Mouse (Mus musculus) myocyte (in vitro differentiated cells): Measurements from ENCODE around the gene Gm44790. TPM values are rescaled to one million over a fixed set of nuclear protein-coding genes. Genes with fewer than 3 reads are reported as not detected.

Experiments
- H3K27me3 ChIP-seq: one replicate; pipeline ENCODE4 v1.6.1; 2011; ENCODE audit not compliant: control insufficient read depth, insufficient read depth, insufficient read length
- H3K36me3 ChIP-seq: one replicate; pipeline ENCODE4 v1.6.1; 2011; ENCODE audit not compliant: control insufficient read depth, insufficient read depth
- H3K4me2 ChIP-seq: one replicate; pipeline ENCODE4 v1.6.1; 2011; ENCODE audit warnings: low read depth, control low read depth
- H3K4me3 ChIP-seq: one replicate; pipeline ENCODE4 v1.5.1; 2011; ENCODE audit warnings: mild to moderate bottlenecking, control low read depth, moderate library complexity
- H3K79me2 ChIP-seq: one replicate; pipeline ENCODE4 v1.6.1; 2011; ENCODE audit not compliant: control insufficient read depth, insufficient read depth
- H3ac ChIP-seq: one replicate; pipeline ENCODE4 v1.6.1; 2011; ENCODE audit not compliant: control insufficient read depth, insufficient read length
- CEBPB ChIP-seq: IDR thresholded peaks from 2 replicates; pipeline ENCODE4 v1.6.1; 2011; ENCODE audit warnings: mild to moderate bottlenecking, moderate library complexity; ENCODE audit not compliant: poor library complexity, insufficient read depth, severe bottlenecking
- E2F4 ChIP-seq: IDR thresholded peaks from one replicate; pipeline ENCODE4 v1.6.1; 2011; ENCODE audit warnings: mild to moderate bottlenecking, control low read depth, moderate library complexity; ENCODE audit not compliant: insufficient read depth
- MAX ChIP-seq: IDR thresholded peaks from one replicate; pipeline ENCODE4 v1.6.1; 2011; ENCODE audit warnings: low read depth, mild to moderate bottlenecking, control low read depth
- MYOD1 ChIP-seq, 3 experiments: IDR thresholded peaks; one replicate each; pipeline ENCODE4 v1.6.1; 2011; ENCODE audit warnings: control low read depth in 2 of 3, low read depth in 2 of 3, mild to moderate bottlenecking in 2 of 3, moderate library complexity in 1 of 3; ENCODE audit not compliant: insufficient read length in 2 of 3, control insufficient read depth in 1 of 3
- MYOG ChIP-seq, 3 experiments: IDR thresholded peaks; one replicate each; pipeline ENCODE4 v1.6.1; 2011; ENCODE audit warnings: control low read depth in 2 of 3, low read depth in 2 of 3, mild to moderate bottlenecking in 2 of 3; ENCODE audit not compliant: insufficient read length in 2 of 3, control insufficient read depth in 1 of 3, insufficient read depth in 1 of 3
- POLR2A ChIP-seq: IDR thresholded peaks from one replicate; pipeline ENCODE4 v1.6.1; 2011; ENCODE audit warnings: low read depth, mild to moderate bottlenecking, control low read depth, moderate library complexity; ENCODE audit not compliant: insufficient read length
- POLR2AphosphoS2 ChIP-seq: IDR thresholded peaks from one replicate; pipeline ENCODE4 v1.6.1; 2011; ENCODE audit warnings: low read depth, control low read depth; ENCODE audit not compliant: insufficient read length
- REST ChIP-seq: IDR thresholded peaks from one replicate; pipeline ENCODE4 v1.6.1; 2011; ENCODE audit warnings: mild to moderate bottlenecking, control low read depth, moderate library complexity; ENCODE audit not compliant: insufficient read depth, insufficient read length
- SRF ChIP-seq: IDR thresholded peaks from one replicate; pipeline ENCODE4 v1.6.1; 2011; ENCODE audit warnings: low read depth; ENCODE audit not compliant: control insufficient read depth, insufficient read length
- TCF12 ChIP-seq: IDR thresholded peaks from one replicate; pipeline ENCODE4 v1.6.1; 2011; ENCODE audit warnings: mild to moderate bottlenecking, control low read depth; ENCODE audit not compliant: poor library complexity, insufficient read depth, severe bottlenecking
- TCF3 ChIP-seq: IDR thresholded peaks from one replicate; pipeline ENCODE4 v1.6.1; 2011; ENCODE audit warnings: low read depth, control low read depth; ENCODE audit not compliant: insufficient read length
- USF1 ChIP-seq: IDR thresholded peaks from one replicate; pipeline ENCODE4 v1.6.1; 2011; ENCODE audit warnings: low read depth, mild to moderate bottlenecking, control low read depth, moderate library complexity
- polyA plus RNA-seq: library from polyadenylated mRNA; unstranded; fragments of >200 nt; fragmentation: generic; extraction: Trizol; gene quantifications from one replicate; pipeline ENCODE4 v1.2.1, GENCODE M21; 2012; ENCODE audit warnings: missing spikeins

Gene Gm44790
- polyA plus RNA-seq, 1 experiment = not detected

GRCm38 (mm10) chr6:86475462-86476167 lies 49.2 kb downstream of the Gm44790 start:
- Histone ChIP-seq H3K36me3 (no peaks in the 10 kb centered on the region), H3ac (no peak overlapping the region), H3K27me3 (no peaks in the 10 kb centered on the region), H3K79me2 (no peaks in the 10 kb centered on the region), H3K4me3 (no peak overlapping the region), H3K4me2 (peak overlapping the region; percentile 47)
- TF ChIP-seq CEBPB (no peak), TCF12 (no peak), POLR2A (peak; percentile 17), POLR2AphosphoS2 (no peak), MAX (no peak), REST (no peak), SRF (no peak), MYOG (IDR thresholded peaks at IDR 0.05; ENCODE audit: control insufficient read depth in 1 of 3, insufficient read depth in 1 of 3, insufficient read length in 2 of 3, low read depth in 2 of 3) (no peak), TCF3 (no peak), USF1 (no peak), MYOD1 (IDR thresholded peaks at IDR 0.05; ENCODE audit: control insufficient read depth in 1 of 3, insufficient read length in 2 of 3, low read depth in 2 of 3) (peak; percentile 80 to 95 (median 94)), E2F4 (no peak)

- no peak overlapping the region for H3K4me3 ChIP-seq
- no peaks in the 10 kb centered on the region for H3K27me3 ChIP-seq
- TF ChIP-seq CEBPB (no peak), POLR2A (no peak), REST (no peak), TCF3 (no peak), E2F4 (no peak), SRF (no peak), MYOD1 (IDR thresholded peaks at IDR 0.05; ENCODE audit: control insufficient read depth in 1 of 3, insufficient read length in 2 of 3, low read depth in 2 of 3) (no peak)
- H3K4me2 ChIP-seq = peak overlapping the region; percentile 47
- H3K36me3 ChIP-seq = no peaks in the 10 kb centered on the region
- no peak overlapping the region for H3ac ChIP-seq
- H3K79me2 ChIP-seq = peaks cover 8% of the 10 kb centered on the region
Observed at GRCm38 (mm10) chr6:86476931-86477330, 50.5 kb downstream of the Gm44790 start.

- Histone ChIP-seq H3K79me2 (peaks cover 8% of the 10 kb centered on the region), H3K4me2 (peak overlapping the region; percentile 95), H3K27me3 (no peaks in the 10 kb centered on the region), H3ac (no peak overlapping the region), H3K36me3 (no peaks in the 10 kb centered on the region), H3K4me3 (no peak overlapping the region)
- TF ChIP-seq POLR2A (no peak), MYOD1 (IDR thresholded peaks at IDR 0.05; ENCODE audit: control insufficient read depth in 1 of 3, insufficient read length in 2 of 3, low read depth in 2 of 3) (peak in 1 of 3 experiments; percentile 26), SRF (no peak), TCF12 (no peak)
Observed at GRCm38 (mm10) chr6:86479311-86479710, 52.9 kb downstream of the Gm44790 start.

- Histone ChIP-seq H3K4me3 (peak overlapping the region; percentile 23), H3K4me2 (peak overlapping the region; percentile 95), H3ac (no peak overlapping the region), H3K79me2 (peaks cover 8% of the 10 kb centered on the region), H3K27me3 (no peaks in the 10 kb centered on the region), H3K36me3 (no peaks in the 10 kb centered on the region)
- TF ChIP-seq MYOG (IDR thresholded peaks at IDR 0.05; ENCODE audit: control insufficient read depth in 1 of 3, insufficient read depth in 1 of 3, insufficient read length in 2 of 3, low read depth in 2 of 3) (no peak), SRF (no peak), CEBPB (no peak), TCF3 (no peak), E2F4 (no peak), POLR2A (no peak), MYOD1 (IDR thresholded peaks at IDR 0.05; ENCODE audit: control insufficient read depth in 1 of 3, insufficient read length in 2 of 3, low read depth in 2 of 3) (no peak), REST (no peak), POLR2AphosphoS2 (no peak), USF1 (no peak)
Observed at GRCm38 (mm10) chr6:86479816-86480188, 53.3 kb downstream of the Gm44790 start.

GRCm38 (mm10) chr6:86480189-86480831 lies 53.9 kb downstream of the Gm44790 start:
- Histone ChIP-seq H3K79me2 (peaks cover 8% of the 10 kb centered on the region), H3K4me2 (peak overlapping the region; percentile 95), H3K36me3 (no peaks in the 10 kb centered on the region), H3K27me3 (no peaks in the 10 kb centered on the region), H3K4me3 (peak overlapping the region; percentile 23), H3ac (no peak overlapping the region)
- no peak for TF ChIP-seq CEBPB
- TF ChIP-seq MYOG (IDR thresholded peaks at IDR 0.05; ENCODE audit: control insufficient read depth in 1 of 3, insufficient read depth in 1 of 3, insufficient read length in 2 of 3, low read depth in 2 of 3) = peak in 2 of 3 experiments; percentile 68 to 73
- peak; percentile 47 for TF ChIP-seq TCF12
- TF ChIP-seq TCF3 = peak; percentile 53
- peak; percentile 71 to 91 (median 84) for TF ChIP-seq MYOD1 (IDR thresholded peaks at IDR 0.05; ENCODE audit: control insufficient read depth in 1 of 3, insufficient read length in 2 of 3, low read depth in 2 of 3)
